Mouse (Mus musculus): ENCODE results near the gene Gm8332. TPM values are rescaled to one million over a fixed set of nuclear protein-coding genes. Genes with fewer than 3 reads are reported as not detected.

The Gm8332 gene
- not detected in 2 replicates for polyA plus RNA-seq (2012; rRNA removed; ENCODE audit: low replicate concordance)

GRCm38 (mm10) chr12:88250000-88250399 is at the start of gene Gm8332:
Gene Gm8332, minus strand, starts transcription at chr12:88250100.

GRCm38 (mm10) chr12:88274400-88274799 is 24.5 kb upstream of the Gm8332 start, which contains the start of gene Gm5662:
Gene Gm5662, minus strand, starts transcription at chr12:88274500.

Other genes starting within 250 kb of the Gm8332 start
- not detected in 2 replicates for gene Gm2075, start 238.3 kb downstream of the Gm8332 start, polyA plus RNA-seq (2012; rRNA removed; ENCODE audit: low replicate concordance)
- gene Gm6803, start 231.3 kb downstream of the Gm8332 start, polyA plus RNA-seq (2012; rRNA removed; ENCODE audit: low replicate concordance): not detected in 2 replicates
- not detected in 2 replicates for gene Gm2056, start 223.1 kb downstream of the Gm8332 start, polyA plus RNA-seq (2012; rRNA removed; ENCODE audit: low replicate concordance)
- not detected in 2 replicates for gene Gm16368, start 166.4 kb downstream of the Gm8332 start, polyA plus RNA-seq (2012; rRNA removed; ENCODE audit: low replicate concordance)
- gene Gm10436, start 68.0 kb downstream of the Gm8332 start, polyA plus RNA-seq (2012; rRNA removed; ENCODE audit: low replicate concordance): not detected in 2 replicates
- not detected in 2 replicates for gene Gm5662, start 24.4 kb upstream of the Gm8332 start, polyA plus RNA-seq (2012; rRNA removed; ENCODE audit: low replicate concordance)
- gene Gm5039, start 73.9 kb upstream of the Gm8332 start, polyA plus RNA-seq (2012; rRNA removed; ENCODE audit: low replicate concordance): not detected in 2 replicates
- gene Adck1, start 110.5 kb upstream of the Gm8332 start, polyA plus RNA-seq (2012; rRNA removed; ENCODE audit: low replicate concordance): 34.5 and 36.3 TPM in 2 replicates